Mouse (Mus musculus): ENCODE measurements around the gene Btbd8.

DNA sequence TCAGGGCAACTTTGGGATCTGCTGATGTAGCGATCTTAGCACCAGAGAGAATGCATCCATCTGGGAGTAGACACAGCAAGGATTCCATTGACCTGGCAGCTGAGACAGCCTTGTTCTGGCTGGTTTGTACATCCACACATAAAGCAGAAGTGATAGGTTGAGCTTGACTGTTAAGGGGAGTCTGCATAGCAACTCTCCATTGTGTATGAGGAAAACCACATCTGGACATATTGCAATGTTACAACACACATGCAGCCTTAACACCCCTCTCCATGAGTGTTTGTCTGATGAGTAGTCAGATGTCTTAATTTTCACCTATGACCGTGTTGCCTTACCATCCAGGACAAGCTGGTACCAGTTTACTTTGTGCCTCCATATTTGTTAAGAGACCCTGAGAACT lies 54.7 kb downstream of the Btbd8 start:
- no peak for TF ChIP-seq CTCF (IDR thresholded peaks at IDR 0.05; ENCODE audit: low read depth)
- no peak for TF ChIP-seq EP300 (IDR thresholded peaks at IDR 0.05; ENCODE audit: low read depth)

Measured in heart, postnatal 0 days (tissue).